Mouse (Mus musculus) cerebellum, adult 2 months (tissue): ENCODE measurements around the gene Cttnbp2. TPM values are rescaled to one million over a fixed set of nuclear protein-coding genes. Genes with fewer than 3 reads are reported as not detected.

ENCODE experiments used
- DNase-seq, 2 experiments: peaks; one replicate each; pipeline ENCODE4 v3.0.0; 2021
- H3K27ac ChIP-seq: fragments of 200-500 bp; 2 replicates; pipeline ENCODE4 v1.5.1; 2012; ENCODE audit warnings: low read length, control low read depth, inconsistent platforms; ENCODE audit not compliant: insufficient read depth
- H3K27me3 ChIP-seq: fragments of 200-500 bp; 2 replicates; pipeline ENCODE4 v1.6.1; 2012; ENCODE audit warnings: inconsistent platforms, mild to moderate bottlenecking, low read length, moderate library complexity; ENCODE audit not compliant: control insufficient read depth, insufficient read depth
- H3K4me1 ChIP-seq: fragments of 200-500 bp; 2 replicates; pipeline ENCODE4 v1.6.1; 2011; ENCODE audit warnings: low read length; ENCODE audit not compliant: control insufficient read depth, insufficient read depth
- H3K4me3 ChIP-seq: fragments of 200-500 bp; replicated peaks from 2 replicates; pipeline ENCODE3; 2011; ENCODE audit warnings: mild to moderate bottlenecking, low read depth, low read length, control low read depth; ENCODE audit not compliant: insufficient read depth
- CTCF ChIP-seq: fragments of 200-500 bp; IDR thresholded peaks from 2 replicates; pipeline ENCODE4 v1.5.1; 2011; ENCODE audit warnings: low read depth, mild to moderate bottlenecking, control low read depth, low read length, moderate library complexity, borderline replicate concordance; ENCODE audit not compliant: insufficient read depth
- POLR2A ChIP-seq: fragments of 200-500 bp; IDR thresholded peaks from 2 replicates; pipeline ENCODE4 v1.6.1; 2011; ENCODE audit warnings: low read length, control low read depth, borderline replicate concordance; ENCODE audit not compliant: insufficient read depth
- WGBS: fragments of 180-500 bp; shearing (Covaris S2); methylation state at CpG from one replicate; pipeline ENCODE4 v1.1.7; 2018; 5-methylcytosine and 5-hydroxymethylcytosine counted together
- polyA plus RNA-seq: library from polyadenylated mRNA; depleted of rRNA; stranded (reverse); fragments of >200 nt; gene quantifications from 2 replicates; pipeline ENCODE4 v1.2.3, GENCODE M21; 2012

Gene Cttnbp2
- polyA plus RNA-seq, 1 experiment: 36.8 TPM

DNA sequence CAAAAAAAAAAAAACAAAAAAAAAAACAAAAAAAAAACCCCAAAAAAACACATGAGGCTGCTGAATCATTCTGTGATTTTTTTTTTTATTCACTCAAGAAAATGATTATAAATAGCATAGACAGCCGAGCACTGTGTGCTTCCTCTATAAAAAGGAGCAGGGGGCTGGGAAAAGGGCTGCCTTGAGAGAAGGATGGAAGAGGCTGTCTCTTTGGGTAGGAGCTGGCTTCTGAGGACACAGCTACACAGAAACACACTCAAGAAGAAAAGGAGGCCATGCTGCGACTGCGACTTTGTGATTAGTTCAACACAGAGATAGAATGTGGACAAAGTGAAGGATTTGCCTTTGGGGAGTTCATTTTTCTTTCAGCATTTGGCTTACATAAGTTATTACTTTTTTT, 90.3 kb downstream of the Cttnbp2 start:
- 87% methylated on average over 3 of the region's 3 CpGs for WGBS
- TF ChIP-seq CTCF (no peak), POLR2A (no peak)
- H3K4me1 ChIP-seq: no peaks in the 10 kb centered on the region
- no peak overlapping the region for H3K4me3 ChIP-seq
- H3K27ac ChIP-seq: no peak overlapping the region
- no peak for DNase-seq
- H3K27me3 ChIP-seq: no peaks in the 10 kb centered on the region; the same call in 1 of the 2 replicates

DNA sequence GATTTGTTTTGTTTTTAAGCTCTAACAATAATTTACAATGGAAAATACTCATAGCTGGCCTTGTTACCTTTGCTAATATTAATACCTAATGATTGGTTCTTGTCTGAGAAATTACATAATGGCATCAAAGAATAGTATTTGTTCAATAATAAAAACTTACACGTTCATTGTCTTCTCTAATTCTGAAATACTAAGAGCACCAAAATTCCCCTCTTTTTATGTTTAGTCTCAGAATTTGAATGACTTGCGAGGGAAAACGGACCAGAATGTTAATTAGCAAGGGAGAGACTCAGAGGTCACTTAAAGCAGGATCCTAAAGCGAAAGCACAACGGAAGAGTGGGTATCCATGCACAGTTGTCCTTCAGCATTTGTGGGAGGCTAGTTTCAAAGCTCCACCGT, 91.5 kb downstream of the Cttnbp2 start:
- Histone ChIP-seq H3K4me1 (no peaks in the 10 kb centered on the region), H3K4me3 (no peak overlapping the region), H3K27ac (no peak overlapping the region), H3K27me3 (no peaks in the 10 kb centered on the region; the same call in 1 of the 2 replicates)
- DNase-seq: no peak
- 91% methylated on average over 6 of the region's 6 CpGs for WGBS
- no peak for TF ChIP-seq POLR2A
- no peak for TF ChIP-seq CTCF

DNA sequence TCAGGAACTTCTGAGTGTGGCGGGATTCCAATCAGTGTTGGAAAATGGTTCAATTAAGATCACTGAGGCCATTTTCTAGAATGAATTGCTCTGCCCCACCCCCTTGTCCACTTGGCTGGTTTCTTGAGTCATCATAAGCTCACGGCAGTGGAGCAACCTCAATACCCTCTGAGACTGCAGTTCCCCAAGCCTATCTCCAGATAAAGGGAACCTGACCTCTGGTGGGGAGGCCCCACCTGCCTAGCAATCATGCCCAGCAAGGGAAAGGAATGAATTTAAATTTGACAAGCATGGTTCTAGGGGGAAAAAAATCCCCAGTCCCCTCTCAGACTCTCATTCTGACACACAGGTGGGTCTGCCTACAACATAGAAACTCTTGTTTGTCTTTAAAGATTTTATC, 93.1 kb downstream of the Cttnbp2 start:
- Histone ChIP-seq H3K27ac (no peak overlapping the region), H3K4me3 (no peak overlapping the region), H3K4me1 (no peaks in the 10 kb centered on the region), H3K27me3 (no peaks in the 10 kb centered on the region)
- TF ChIP-seq CTCF: no peak
- TF ChIP-seq POLR2A: no peak
- no peak for DNase-seq
- 96% methylated on average over 2 of the region's 2 CpGs for whole genome bisulfite sequencing

GRCm38 (mm10) chr6:18420660-18421059, 94.0 kb downstream of the Cttnbp2 start:
- no peak overlapping the region for H3K27ac ChIP-seq

DNA sequence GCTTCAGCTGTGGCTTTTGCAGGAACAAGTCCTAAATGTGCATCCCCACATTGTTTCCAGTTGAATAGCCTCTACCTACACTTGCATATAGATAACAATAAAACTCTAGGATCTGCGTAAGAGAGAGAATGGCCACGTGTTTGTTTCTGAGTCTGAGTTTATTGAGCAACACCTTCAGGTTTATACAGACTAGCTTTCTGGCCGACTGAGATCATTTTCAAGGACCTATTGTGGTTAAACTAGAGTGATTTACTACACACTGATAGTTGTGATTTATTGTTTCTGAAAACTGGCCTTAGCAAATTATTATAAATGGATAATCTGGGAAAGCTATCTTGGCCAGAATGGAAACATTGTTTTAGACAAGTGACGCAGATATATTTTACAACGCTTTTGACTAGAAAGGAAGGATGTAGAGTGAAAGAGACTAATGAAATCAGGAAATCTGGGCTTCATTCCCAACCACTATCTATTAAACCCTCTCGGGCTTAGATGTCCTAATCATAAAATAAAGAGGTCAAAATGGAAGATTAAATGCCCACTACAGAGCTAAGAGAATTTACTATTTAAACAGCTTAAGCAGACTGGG, 96.7 kb downstream of the Cttnbp2 start:
- no peak overlapping the region for H3K4me3 ChIP-seq
- TF ChIP-seq CTCF (no peak), POLR2A (no peak)
- no peaks in the 10 kb centered on the region for H3K4me1 ChIP-seq
- WGBS: 83% methylated on average over 6 of the region's 6 CpGs
- no peak for DNase-seq
- H3K27me3 ChIP-seq: no peaks in the 10 kb centered on the region
- H3K27ac ChIP-seq: no peak overlapping the region

More at GRCm38 (mm10) chr6:18420660-18421059, 94.0 kb downstream of the Cttnbp2 start:
- Histone ChIP-seq H3K27me3 (no peaks in the 10 kb centered on the region), H3K4me3 (no peak overlapping the region), H3K4me1 (no peaks in the 10 kb centered on the region)
- WGBS: 50% methylated on average over 9 of the region's 9 CpGs
- DNase-seq: peak in 1 of 2 experiments; percentile 27
- no peak for TF ChIP-seq CTCF
- TF ChIP-seq POLR2A: no peak

DNA sequence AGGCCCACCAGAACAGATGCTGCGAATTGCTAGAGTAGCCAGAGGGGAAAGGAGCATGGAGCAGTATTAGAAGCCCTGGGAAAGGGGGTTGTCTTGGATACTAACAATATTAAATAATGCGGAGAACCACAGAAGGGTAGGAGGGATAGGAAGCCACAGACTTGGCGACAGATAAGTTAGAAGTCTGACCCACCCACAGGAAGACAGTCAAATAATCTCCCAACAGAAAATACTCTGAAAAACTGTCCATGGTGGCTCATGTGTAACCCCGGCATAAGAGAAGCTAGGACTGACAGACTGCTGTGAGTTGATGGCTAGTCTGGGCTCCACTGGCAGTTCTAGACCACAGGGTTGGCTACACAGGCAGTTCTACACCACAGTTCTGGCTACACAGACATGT, 98.7 kb downstream of the Cttnbp2 start:
- H3K27ac ChIP-seq: no peak overlapping the region
- H3K4me1 ChIP-seq: no peaks in the 10 kb centered on the region
- no peaks in the 10 kb centered on the region for H3K27me3 ChIP-seq
- WGBS: 81% methylated on average over 4 of the region's 4 CpGs
- no peak for DNase-seq
- H3K4me3 ChIP-seq: no peak overlapping the region
- TF ChIP-seq POLR2A (no peak), CTCF (no peak)

- Histone ChIP-seq H3K4me1 (no peaks in the 10 kb centered on the region), H3K27ac (no peak overlapping the region), H3K4me3 (no peak overlapping the region), H3K27me3 (no peaks in the 10 kb centered on the region)
- WGBS: 97% methylated on average over 1 of the region's 1 CpGs
- TF ChIP-seq CTCF (no peak), POLR2A (no peak)
- no peak for DNase-seq
Measured at GRCm38 (mm10) chr6:18411505-18412225, 103.0 kb downstream of the Cttnbp2 start.

GRCm38 (mm10) chr6:18408445-18408844, 106.2 kb downstream of the Cttnbp2 start:
- no peaks in the 10 kb centered on the region for H3K27me3 ChIP-seq
- H3K27ac ChIP-seq: no peak overlapping the region
- no peak overlapping the region for H3K4me3 ChIP-seq
- no peak for DNase-seq
- WGBS: 95% methylated on average over 7 of the region's 7 CpGs
- TF ChIP-seq CTCF (no peak), POLR2A (no peak)
- no peaks in the 10 kb centered on the region for H3K4me1 ChIP-seq
